Mouse (Mus musculus) bone marrow macrophage, adult 2 months (primary cell): Measurements from ENCODE around the gene Pkdcc.

ENCODE experiments used
- CTCF ChIP-seq: IDR thresholded peaks from 2 replicates; pipeline ENCODE4 v1.5.1; 2012; ENCODE audit warnings: low read depth, mild to moderate bottlenecking, low read length, moderate library complexity
- POLR2A ChIP-seq: IDR thresholded peaks from 2 replicates; pipeline ENCODE4 v1.6.1; 2012; ENCODE audit warnings: mild to moderate bottlenecking, low read depth, low read length, borderline replicate concordance

- TF ChIP-seq CTCF (no peak), POLR2A (no peak)
Observed at GRCm38 (mm10) chr17:83203692-83204383, 11.3 kb upstream of the Pkdcc start.
